Mouse (Mus musculus) lung, postnatal 36 days (tissue): ENCODE measurements at regions not wholly inside any gene's neighbourhood (a gene's known extent, or its start where the extent isn't known, plus 50 kb on each side); places are given as distances from the start of the nearest gene placed in this dataset.
A peak's percentile ranks its signal among the peaks of the same experiment; 100 is the strongest.

ENCODE experiments used
- DNase-seq: peaks from one replicate; pipeline ENCODE4 v3.0.0; 2022; ENCODE audit warnings: mixed read lengths

DNA sequence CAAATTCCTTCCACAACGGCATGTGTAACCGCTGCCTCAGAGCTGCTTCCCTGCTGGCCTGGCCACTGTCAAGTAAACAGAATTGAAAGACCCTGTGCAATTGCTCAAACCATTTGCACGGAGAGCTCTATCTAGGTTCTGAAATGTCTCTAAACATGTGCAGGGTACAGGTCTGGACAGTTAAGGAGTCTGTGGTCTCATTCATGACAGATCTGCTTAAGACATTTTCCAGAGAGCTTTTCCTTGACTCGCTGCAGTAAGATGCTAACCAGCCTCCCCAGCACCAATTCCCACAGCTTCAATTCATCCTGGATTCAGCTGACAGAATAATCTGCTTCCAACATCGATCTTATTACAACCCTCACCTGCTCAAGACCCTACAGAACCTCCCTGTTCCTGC is 235.1 kb upstream of the Mpped2 start:
- no peak for DNase-seq

DNA sequence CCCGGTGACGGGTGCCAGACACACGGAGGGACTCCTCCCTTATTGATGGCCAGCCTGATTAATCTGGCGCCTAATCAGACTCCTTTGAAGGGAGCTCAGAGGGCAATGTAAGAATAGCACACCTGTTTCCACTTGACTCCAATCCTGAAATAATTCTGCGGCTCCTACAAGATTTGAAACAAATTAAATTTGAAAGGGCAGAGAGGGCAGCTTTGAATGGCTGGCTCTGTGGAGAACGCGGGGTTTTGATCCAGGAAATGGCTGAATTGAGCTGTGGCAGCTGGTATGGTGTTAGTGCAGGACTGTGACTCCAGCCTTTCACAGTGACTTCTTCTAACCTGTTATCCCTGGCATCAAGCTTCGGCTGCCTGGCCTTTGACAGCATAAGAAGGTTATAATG is 232.0 kb upstream of the Mpped2 start:
- DNase-seq, result no peak

DNA sequence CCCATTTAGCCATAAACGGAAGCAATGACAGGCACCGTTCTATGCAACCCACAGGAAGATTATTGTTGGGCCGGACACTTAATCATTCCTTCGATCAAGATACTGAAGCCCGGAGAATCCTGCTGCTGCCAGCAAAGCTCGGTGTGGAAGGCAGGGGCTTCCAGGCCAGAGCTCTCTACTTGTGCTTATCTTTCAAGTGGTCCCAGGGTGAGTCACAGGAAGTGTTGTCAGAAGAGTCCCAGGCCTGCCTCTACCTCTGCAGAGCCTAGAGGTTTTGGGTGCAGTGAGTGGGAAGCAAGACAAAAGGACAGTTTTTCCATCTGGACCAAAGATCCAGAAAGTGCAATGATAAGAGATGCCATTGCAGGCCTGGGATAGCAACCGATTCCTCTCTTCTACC is 231.6 kb upstream of the Mpped2 start:
- DNase-seq, result peak; percentile 0

DNA sequence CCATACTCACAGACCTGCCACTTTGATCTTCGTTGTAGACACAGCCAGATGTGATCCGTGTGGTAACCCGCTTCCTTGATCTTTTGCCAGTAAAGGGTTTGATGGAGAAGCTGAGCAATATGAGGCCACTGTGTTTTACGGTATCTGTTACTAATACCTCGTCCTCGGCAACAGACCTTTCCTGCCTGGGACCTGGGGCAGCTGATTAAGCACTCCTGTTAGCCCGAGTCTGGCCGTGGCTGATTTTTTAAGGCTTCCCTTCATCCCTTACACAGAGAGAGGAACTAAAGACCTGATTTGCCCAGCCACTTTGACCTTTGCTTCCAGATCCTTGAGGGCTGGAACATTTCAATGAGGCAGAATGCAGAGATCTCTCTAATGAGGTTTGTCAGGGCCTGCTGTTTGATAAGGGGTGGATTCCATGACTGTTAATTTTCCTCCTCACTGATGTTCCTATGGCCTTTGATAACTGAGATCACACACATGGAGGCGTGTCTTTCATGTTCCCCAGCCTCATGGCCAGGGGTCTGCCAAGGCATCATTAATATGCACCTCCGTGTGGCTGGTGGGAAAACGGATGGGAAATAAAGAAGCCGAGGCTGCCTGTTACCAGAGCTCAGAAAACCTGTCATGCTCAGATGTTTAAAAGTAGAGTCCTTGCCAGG is 231.0 kb upstream of the Mpped2 start:
- DNase-seq, result no peak

DNA sequence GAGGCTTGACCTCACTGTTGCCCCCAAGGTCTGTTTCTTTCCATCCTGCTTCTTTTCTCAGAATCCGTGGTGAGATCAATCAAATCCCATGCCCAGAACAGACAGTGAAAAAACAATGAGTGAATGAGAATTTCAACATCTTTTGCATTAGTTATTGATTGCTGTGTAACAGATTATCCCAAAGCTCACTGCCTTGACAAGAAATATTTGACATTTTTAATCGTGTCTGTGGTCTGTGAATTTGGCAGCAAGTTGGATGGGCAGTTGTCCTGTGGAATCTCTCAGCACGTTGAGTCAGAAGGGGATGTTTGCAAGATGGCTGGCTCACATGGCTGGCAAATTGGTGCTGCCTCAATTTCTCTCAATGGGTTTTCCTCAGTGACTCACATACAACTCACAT is 228.0 kb upstream of the Mpped2 start:
- DNase-seq, result no peak

DNA sequence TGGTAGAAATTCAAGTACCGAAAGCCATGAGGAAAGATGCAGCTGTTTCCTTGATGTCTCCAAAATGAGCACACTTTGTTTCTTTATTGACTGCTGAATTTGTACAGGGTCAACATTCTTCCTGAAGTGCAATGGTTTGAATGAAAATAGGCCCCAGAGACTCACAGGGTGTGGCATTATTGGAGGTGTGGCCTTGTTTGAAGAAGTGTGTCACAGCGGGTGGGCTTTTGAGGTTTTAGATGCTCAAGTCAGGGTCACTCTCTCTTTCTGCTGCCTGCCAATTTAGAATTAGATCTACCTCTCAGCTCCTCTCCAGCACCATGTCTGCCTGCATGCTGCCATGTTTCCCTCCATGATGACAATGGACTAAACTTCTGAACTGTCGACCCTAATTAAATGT is 227.2 kb upstream of the Mpped2 start:
- no peak for DNase-seq

DNA sequence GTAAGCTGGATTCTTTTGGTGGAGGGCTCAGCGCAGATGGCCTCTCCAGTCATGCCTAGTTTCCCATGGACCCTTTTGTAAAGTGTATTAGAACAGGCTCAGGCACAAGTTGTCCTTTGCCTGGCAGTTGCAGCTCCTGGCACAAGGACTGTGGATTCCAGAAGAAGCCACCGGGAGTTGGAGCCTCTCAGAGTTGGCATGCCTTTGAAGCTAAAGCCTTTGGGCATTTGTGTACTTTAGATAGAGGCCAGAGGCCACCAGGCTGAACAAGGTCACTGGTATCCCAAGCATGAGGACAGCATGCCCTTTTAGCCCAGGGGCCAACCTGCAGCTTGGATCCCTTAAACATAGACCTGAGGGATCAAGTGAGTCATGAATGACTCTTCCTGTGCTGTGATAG is 223.9 kb upstream of the Mpped2 start:
- DNase-seq, result no peak

DNA sequence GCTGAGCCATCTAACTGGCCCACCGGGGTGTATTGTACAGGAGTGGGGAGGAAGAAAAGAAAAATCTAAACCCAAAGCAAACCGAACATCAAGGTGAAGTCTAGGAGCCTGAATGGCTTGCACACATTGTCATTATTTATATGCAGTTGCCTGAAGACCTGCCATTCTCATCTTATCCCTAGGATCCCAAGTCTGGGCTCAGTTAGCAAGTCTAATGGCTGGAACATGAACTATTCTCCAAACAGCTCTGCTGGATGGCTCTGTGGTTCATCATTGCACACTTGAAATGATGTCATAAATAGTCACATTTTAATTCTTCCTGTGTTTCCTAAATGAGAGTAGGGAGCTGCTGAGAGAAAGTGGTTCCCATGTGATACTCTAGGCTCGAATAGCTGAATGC is 219.6 kb upstream of the Mpped2 start:
- DNase-seq, result no peak

DNA sequence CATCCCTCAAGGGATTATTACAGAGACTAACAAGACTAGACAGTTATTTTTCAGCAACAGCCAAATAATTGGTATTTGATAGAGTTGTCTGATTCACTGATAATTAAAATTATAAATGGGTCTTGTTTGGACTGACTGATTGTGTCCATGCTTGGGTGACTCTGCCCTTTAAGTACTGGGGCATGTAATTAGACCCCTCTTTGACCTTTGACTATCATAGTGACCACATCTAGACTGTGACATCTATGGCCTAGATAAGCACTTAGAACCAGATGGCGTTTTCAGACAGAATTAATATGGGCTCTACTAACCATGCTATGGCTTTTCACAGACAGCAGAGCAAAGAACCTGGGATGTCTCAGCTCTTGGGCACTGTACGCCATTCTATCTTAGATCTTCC is 215.1 kb upstream of the Mpped2 start:
- DNase-seq, result no peak

DNA sequence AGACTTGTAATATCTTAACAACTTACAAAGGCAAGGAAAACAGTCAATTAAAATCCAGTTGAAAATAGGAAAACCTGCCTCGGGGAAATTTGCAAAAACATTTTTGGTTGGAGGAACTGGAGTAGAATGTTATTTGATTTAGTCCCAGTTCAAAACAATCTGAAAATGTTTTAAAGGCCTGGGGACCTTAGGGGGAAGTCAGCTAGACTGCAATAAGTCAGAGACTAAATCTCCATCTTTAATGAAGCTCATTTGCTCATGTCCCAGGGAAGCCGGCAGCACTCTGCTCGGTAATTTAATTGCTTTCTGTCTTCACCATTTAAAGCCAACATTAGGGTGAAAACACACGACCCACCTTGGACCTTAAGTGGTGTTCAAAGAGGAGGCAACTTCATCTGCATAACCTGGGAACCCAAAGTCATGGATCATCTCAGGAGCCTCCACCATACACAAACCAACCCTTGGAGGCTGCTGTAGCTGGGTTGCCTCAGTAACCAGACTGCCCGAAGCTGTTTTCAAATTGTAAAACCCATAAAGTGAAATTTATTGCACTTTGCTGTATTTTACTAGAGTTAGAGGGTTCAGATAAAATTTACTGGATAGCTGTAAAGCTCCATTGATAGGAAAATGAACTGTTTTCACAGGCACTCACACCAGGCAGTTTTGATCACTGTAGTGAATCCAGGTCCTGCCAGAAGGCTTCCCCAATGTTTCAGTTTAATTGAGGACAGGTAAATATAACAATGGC is 205.6 kb upstream of the Mpped2 start:
- DNase-seq, result no peak

DNA sequence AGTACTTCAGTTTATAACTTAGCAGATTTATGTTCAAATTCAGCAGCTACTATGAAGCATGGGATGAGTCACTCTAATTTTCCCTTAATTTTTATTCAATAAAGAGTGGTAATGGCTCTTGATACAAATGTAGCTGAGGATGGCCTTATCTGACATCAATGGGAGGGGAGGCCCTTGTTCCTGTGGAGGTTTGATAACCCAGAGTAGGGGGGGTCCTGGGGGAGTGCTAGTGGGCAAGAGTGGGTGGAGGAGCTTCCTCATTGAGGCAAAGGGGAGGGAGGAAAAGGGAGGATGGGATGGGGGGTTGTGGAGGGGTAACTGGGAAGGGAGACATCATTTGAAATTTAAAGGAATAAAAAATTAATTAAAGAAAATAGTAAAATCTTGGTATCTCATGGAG is 194.3 kb upstream of the Mpped2 start:
- DNase-seq, result no peak

DNA sequence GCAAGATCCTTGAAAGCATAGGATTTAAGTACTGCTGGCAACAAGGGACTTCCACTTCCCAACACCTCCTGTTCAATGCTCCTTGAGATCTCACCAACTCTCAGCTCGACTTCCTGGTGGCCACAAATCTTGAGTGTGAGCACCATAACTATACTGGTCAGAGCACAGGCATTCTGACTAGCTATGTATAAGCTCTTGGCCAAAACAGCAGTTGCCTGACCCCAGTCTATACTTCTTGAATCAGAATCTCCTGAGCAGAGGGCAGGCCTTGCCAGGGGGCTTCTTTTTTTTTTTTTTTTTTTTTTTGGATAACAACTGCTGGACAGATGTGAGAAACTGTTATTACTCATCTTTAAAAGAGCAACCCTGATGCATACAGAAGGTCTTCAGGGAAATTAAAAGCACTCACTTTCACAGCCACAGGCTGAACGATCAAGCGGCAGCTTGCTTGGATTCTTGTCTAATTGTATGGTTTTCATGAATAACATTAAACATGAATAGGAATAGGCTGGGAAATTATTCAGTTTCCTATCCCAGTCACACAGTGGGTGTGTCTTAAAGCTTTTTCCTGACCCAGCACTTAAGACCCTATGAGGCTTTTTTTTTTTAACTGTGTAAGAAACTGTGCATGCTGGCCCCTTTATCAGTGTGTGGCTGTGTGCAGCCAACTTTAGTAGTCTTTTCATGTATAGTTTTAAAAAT is 193.7 kb upstream of the Mpped2 start:
- DNase-seq, result no peak

DNA sequence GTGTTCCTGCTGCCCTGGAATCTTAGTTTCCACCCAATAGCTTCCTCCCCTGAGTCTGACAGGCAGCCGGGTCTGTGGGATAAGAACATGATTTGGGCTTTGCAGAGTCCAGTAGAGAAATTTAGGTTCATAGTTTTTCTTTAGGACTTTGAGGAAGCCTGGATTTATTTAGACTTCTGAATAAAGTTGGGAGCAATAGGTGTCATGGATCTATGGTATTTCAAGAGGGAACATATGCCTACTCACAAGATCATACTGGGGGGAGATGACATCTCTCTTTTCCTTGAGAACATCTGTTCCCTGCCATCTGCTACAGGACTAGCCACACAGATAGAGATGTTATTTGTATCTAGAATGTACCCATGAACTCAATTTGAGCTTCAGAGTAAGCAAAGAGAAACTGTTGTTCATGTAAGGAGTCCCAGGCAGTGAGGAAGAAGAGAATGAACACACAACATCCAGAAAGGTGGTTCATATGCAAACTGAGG is 188.1 kb upstream of the Mpped2 start:
- no peak for DNase-seq

DNA sequence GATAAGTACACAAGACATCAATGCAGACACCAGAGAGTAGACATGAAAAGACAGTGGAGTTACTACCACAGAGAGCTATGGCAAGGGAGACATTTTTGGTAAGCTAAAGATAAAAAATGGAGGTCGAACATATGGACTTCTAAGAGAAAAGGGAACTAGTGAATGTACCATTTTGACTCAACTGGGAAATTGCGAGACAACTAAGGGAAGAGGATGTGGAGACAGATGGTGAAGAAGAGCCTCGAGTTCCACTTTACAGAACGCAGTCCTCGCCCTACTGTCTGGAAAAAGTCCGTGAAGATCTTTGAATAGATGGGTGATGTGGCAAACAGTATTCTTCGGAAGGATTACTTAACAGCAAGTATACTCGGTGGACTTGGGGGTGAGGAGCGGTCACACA is 181.2 kb upstream of the Mpped2 start:
- DNase-seq, result no peak

DNA sequence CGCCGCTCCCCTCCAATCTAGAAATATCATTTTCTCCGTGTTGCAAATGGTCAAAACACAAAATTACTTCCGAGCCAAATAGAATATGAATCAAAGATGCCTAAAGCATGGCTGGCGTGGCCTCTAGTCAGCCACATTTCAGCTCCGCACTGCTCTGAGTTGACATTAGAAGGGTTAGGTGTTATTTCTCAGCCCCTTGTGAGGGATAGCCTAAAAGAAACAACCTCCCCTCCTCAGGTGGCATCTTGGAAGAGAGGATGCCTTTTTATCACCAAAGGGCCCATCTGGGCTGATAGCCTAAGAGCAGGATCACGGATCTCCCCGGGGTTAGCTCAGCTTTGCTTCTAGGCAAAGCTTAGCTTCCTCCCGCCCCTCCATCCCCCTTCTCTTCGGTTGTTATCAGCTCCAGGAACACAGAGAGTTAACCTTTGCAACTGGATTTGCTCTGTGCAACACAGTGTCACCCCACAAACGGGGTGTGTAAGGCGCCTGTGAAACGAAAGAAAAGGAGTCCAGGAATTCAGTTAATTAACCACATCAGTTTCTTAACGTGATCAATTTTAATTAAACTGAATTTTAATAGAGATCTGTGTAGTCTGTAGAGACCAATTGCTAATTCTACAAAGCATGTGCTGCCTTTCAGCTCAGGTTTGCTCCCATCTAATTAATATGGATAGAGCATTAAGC is 180.6 kb upstream of the Mpped2 start:
- no peak for DNase-seq

DNA sequence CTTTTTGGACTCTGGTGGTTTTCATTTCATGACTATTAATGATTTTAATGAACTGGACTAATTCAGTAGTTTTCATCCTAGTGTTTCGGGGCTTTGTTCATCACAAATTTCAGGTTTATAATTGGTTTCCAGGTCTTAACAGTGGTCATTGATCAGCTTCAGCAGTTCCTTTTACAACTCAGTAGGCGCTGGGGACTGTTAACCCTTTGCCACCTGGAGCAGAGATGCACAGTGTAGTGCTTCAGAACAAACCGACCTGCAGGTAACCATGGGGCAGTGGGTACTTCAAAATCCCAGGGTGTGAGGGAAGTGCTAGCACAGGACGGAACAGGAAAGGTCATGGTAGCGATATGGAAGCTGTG is 180.1 kb upstream of the Mpped2 start:
- no peak for DNase-seq

DNA sequence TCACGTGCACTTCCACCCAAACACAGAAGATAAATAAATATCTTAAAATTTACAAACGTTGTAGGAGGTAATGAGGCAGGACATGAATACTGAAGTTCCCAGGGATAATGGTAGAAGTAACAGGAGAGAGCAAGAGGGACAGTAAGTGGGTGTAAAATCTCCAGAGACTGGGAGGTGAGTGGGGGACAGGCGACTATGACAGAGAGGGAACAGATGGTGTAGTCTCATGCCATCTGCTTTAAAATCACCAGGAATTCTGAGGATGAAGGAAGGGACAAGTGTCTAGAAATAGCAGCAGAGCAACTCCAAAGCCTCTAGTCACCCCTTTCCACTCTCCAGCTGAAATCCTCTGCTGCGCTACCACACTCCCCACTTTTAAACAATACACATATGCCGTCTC is 175.8 kb upstream of the Mpped2 start:
- no peak for DNase-seq

DNA sequence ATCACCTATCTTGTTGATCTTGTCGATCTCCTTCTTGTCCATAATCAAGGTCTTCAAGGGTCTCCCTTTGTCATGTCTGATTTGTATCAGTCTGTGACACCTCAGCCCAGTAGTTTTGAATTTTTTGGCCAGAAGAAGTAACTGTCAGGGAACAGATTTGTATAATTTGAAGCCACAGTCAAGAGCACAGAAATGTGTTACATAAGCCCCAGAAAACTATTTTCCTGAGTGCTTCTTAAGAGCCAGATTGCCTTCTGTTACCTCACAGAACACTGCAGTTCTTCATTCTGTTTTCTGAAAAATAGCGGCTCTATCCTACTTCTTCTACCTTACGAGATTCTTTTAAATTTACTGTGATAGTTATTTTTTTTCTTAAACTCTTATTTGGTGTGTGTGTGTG is 170.1 kb upstream of the Mpped2 start:
- no peak for DNase-seq

DNA sequence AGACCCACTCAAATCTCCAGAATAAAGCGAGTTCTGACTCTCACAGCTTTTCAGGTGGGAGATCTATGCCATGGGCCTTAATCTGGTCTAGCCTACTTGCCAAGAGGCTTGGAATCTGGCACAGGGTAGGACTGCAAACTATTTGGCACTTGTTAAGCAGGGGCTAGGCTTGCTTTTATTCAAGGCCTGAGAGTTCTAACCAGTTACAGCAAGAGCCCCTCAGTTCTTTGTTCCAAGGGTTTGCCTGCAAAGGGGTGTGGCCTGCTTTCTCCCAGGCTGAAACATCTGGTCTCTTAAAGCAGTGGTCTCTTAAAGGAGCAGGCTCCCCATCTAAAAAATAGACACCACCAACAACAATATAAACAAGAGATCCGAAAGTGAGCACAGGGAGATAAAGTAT is 166.1 kb upstream of the Mpped2 start:
- no peak for DNase-seq

DNA sequence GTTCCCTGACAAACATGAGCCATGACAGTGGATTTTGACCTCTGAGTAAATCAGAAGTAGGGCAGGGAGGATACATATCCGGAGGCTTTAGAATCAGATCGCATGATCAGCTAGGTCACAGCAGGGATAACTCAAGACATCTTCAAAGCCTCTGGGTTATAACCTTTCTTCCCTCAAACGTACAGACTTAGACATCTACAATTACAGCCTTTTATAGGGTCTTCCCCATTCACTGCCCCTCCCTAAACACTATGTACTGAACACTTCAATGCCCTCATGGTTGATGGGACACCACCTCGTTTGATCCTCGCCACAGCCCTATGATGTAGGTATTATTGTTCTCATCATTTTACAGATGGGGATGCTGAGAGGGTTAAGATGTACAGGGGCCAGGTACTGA is 163.8 kb upstream of the Mpped2 start:
- DNase-seq, result no peak

DNA sequence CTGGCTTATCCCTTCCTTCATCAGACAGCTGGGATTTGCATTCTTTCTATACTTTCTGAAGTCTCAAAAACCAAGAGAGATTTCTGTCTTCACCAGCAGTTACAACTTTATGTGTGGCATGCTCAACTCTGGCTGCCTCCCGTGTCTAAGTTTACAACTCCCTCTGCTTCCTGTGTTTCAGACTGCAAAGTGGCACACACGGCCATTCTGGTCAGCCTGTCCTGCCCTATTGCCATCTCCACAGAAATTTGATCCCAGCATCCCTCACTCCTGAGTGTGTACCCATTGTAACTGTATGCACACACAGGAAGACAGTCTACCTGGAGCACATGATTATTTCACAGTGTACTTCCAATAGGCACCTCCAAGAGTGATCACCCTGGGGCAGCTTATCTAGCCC is 163.3 kb upstream of the Mpped2 start:
- DNase-seq, result no peak

DNA sequence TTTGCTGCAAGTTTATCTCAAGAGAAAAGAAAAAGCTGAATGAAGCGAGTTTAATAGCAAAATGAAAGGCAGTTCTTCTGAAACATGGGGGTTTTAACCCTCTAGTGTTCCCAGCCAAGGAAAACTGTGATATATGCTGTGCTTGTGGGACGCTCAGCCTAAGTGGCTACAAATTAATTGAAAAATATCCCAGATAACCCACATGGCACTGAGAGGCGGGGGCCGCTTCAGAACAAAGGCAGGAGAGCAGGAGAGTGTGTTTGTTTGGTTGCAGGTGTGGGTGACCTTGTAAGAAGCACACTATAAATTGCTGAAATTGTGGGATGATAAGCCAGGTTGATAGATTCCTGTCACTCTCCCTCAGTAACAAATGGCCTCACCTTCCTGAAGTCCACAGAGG is 154.7 kb upstream of the Mpped2 start:
- DNase-seq, result no peak

DNA sequence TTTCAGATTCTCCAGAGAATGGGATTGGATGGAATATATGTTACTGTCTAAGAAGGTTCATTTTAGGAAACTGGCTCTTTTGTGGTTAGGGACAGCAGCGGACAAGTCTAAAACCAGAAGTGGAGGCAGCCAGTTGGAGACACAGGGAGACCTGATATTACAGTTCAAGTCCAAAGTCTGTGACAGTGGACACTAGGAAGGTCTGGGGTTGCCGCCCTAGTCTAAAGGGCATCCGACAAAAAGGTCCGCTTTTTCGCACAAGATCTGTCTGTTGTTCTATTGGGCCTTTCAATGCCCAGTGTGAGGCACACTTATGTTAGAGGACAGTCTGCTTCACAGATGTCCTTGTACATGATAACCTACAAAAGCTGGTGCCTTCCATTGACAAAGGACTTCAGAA is 152.9 kb upstream of the Mpped2 start:
- DNase-seq, result no peak

DNA sequence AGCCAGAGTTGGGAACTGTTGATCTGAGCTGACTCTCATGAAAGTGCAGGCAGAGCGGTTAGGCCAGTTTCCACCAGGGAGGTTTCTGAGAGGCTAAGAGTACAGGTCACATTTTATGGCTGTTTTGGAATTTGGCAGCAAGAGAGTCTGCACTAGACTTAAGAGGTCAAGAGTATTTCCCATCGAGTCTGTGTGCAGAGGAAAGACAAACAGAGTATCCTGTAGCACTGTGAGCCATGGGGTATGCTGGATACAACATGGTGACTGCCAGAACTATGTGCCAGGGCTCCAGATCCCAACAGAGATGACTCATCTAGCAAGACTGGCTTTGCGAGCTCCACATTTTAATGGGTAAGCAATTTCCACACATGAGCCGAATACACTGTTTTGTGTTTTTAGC is 146.0 kb upstream of the Mpped2 start:
- DNase-seq, result peak; percentile 64
